Mouse (Mus musculus) embryonic facial prominence, embryonic 12.5 days (tissue): Measurements from ENCODE around the gene Arih2. TPM values are rescaled to one million over a fixed set of nuclear protein-coding genes. Genes with fewer than 3 reads are reported as not detected.

ENCODE experiments used
- ATAC-seq: fragments of 200-750 bp; cut with Nextera tagmentation; 2 replicates; pipeline ENCODE4 v1.8.0; 2017; ENCODE audit not compliant: insufficient number of reproducible peaks, insufficient read depth, low FRiP score, low TSS enrichment
- H3K27ac ChIP-seq: fragments of 300-500 bp; sonication (generic); 2 replicates; pipeline ENCODE4 v1.5.1; 2016; ENCODE audit warnings: mild to moderate bottlenecking
- H3K27me3 ChIP-seq: fragments of 300-500 bp; sonication (generic); 2 replicates; pipeline ENCODE4 v1.6.1; 2016; ENCODE audit warnings: mild to moderate bottlenecking, moderate library complexity
- H3K36me3 ChIP-seq: fragments of 300-500 bp; sonication (generic); 2 replicates; pipeline ENCODE4 v1.6.1; 2016; ENCODE audit warnings: mild to moderate bottlenecking
- H3K4me1 ChIP-seq: fragments of 300-500 bp; sonication (generic); 2 replicates; pipeline ENCODE4 v1.6.1; 2016
- H3K4me2 ChIP-seq: fragments of 300-500 bp; sonication (generic); replicated peaks from 2 replicates; pipeline ENCODE4 v1.6.1; 2016; ENCODE audit warnings: mild to moderate bottlenecking, moderate library complexity
- H3K4me3 ChIP-seq: fragments of 300-500 bp; sonication (generic); 2 replicates; pipeline ENCODE4 v1.5.1; 2016; ENCODE audit warnings: mild to moderate bottlenecking
- H3K9ac ChIP-seq: fragments of 300-500 bp; sonication (generic); 2 replicates; pipeline ENCODE4 v1.6.1; 2016; ENCODE audit warnings: mild to moderate bottlenecking, moderate library complexity
- H3K9me3 ChIP-seq: fragments of 300-500 bp; sonication (generic); 2 replicates; pipeline ENCODE4 v1.6.1; 2016; ENCODE audit warnings: mild to moderate bottlenecking, moderate library complexity
- WGBS: fragments of 180-500 bp; shearing (Covaris S2); methylation state at CpG from one replicate; pipeline ENCODE4 v1.1.7; 2016; 5-methylcytosine and 5-hydroxymethylcytosine counted together
- microRNA counts: library from miRNA; unstranded; fragments of <30 nt; microRNA quantifications from one replicate; lab custom pipeline; 2017
- microRNA-seq: library from miRNA; unstranded; fragments of <30 nt; microRNA quantifications from one replicate; pipeline ENCODE4, GENCODE M21; 2017
- polyA plus RNA-seq: library from polyadenylated mRNA; unstranded; fragments of >200 nt; fragmentation: Nextera tagmentation; extraction: Ambion mirVana; gene quantifications from 2 replicates; pipeline ENCODE4 v1.2.1, GENCODE M21; 2016

Arih2 gene
- polyA plus RNA-seq, 1 experiment from 2014 or later: 58.1 TPM

- WGBS: 5% methylated on average over 18 of the region's 18 CpGs
- H3K4me1 ChIP-seq: peaks cover 29% of the 10 kb centered on the region
- peak overlapping the region; percentile 95 for H3K4me2 ChIP-seq
- H3K9me3 ChIP-seq: no peaks in the 10 kb centered on the region
- H3K4me3 ChIP-seq: peak overlapping the region; percentile 67
- H3K9ac ChIP-seq: peak overlapping the region; percentile 78
- H3K27ac ChIP-seq: peak overlapping the region; percentile 82
- no peak for ATAC-seq
- H3K36me3 ChIP-seq: peaks cover 48% of the 10 kb centered on the region
- H3K27me3 ChIP-seq: no peaks in the 10 kb centered on the region
Measured at GRCm38 (mm10) chr9:108567931-108568419, 81.2 kb downstream of the Arih2 start.

GRCm38 (mm10) chr9:108566815-108567776, 82.1 kb downstream of the Arih2 start, which contains the start of gene Ndufaf3:
Gene Ndufaf3, minus strand, starts transcription at chr9:108567434.
- no peaks in the 10 kb centered on the region for H3K9me3 ChIP-seq
- peaks cover 29% of the 10 kb centered on the region for H3K4me1 ChIP-seq
- under 1% methylated on average over 73 of the region's 73 CpGs for WGBS
- peak within 1 kb of the TSS; percentile 67 for H3K4me3 ChIP-seq
- peak within 1 kb of the TSS; percentile 78 for H3K9ac ChIP-seq
- no peaks in the 10 kb centered on the region for H3K27me3 ChIP-seq
- ATAC-seq: peak; percentile 61
- peaks cover 47% of the 10 kb centered on the region for H3K36me3 ChIP-seq
- peak within 1 kb of the TSS; percentile 82 for H3K27ac ChIP-seq
- peak within 1 kb of the TSS; percentile 95 for H3K4me2 ChIP-seq

GRCm38 (mm10) chr9:108565881-108566814, 83.0 kb downstream of the Arih2 start:
- Histone ChIP-seq H3K4me3 (peak overlapping the region; percentile 67), H3K27ac (peak overlapping the region; percentile 82), H3K36me3 (peaks cover 45% of the 10 kb centered on the region), H3K27me3 (no peaks in the 10 kb centered on the region), H3K9me3 (no peaks in the 10 kb centered on the region), H3K4me1 (peaks cover 37% of the 10 kb centered on the region), H3K4me2 (peak overlapping the region; percentile 95), H3K9ac (peak overlapping the region; percentile 78)
- 11% methylated on average over 35 of the region's 35 CpGs for WGBS
- no peak for ATAC-seq

GRCm38 (mm10) chr9:108564131-108564530, 85.1 kb downstream of the Arih2 start:
- no peak overlapping the region for H3K4me3 ChIP-seq
- H3K9ac ChIP-seq: no peak overlapping the region
- H3K27me3 ChIP-seq: no peaks in the 10 kb centered on the region
- ATAC-seq: no peak
- no peaks in the 10 kb centered on the region for H3K9me3 ChIP-seq
- H3K4me2 ChIP-seq: no peak overlapping the region
- H3K4me1 ChIP-seq: peaks cover 26% of the 10 kb centered on the region
- H3K36me3 ChIP-seq: peaks cover 47% of the 10 kb centered on the region
- WGBS: 90% methylated on average over 7 of the region's 7 CpGs
- no peak overlapping the region for H3K27ac ChIP-seq

GRCm38 (mm10) chr9:108563671-108564070, 85.5 kb downstream of the Arih2 start:
- Histone ChIP-seq H3K27me3 (no peaks in the 10 kb centered on the region), H3K36me3 (peaks cover 52% of the 10 kb centered on the region), H3K4me3 (no peak overlapping the region), H3K4me2 (no peak overlapping the region), H3K9ac (no peak overlapping the region), H3K4me1 (peaks cover 26% of the 10 kb centered on the region), H3K9me3 (no peaks in the 10 kb centered on the region), H3K27ac (no peak overlapping the region)
- no peak for ATAC-seq
- WGBS: 93% methylated on average over 8 of the region's 8 CpGs

GRCm38 (mm10) chr9:108560227-108560841, 88.9 kb downstream of the Arih2 start, which contains the start of gene Impdh2:
Gene Impdh2, plus strand, starts transcription at chr9:108560286.
- Histone ChIP-seq H3K4me1 (peaks cover 9% of the 10 kb centered on the region), H3K9me3 (no peaks in the 10 kb centered on the region), H3K27ac (peak within 1 kb of the TSS; percentile 80; the same call in 1 of the 2 replicates), H3K4me3 (peak within 1 kb of the TSS; percentile 52), H3K27me3 (no peaks in the 10 kb centered on the region), H3K4me2 (peak within 1 kb of the TSS; percentile 64), H3K36me3 (peaks cover 78% of the 10 kb centered on the region), H3K9ac (peak within 1 kb of the TSS; percentile 79)
- under 1% methylated on average over 53 of the region's 53 CpGs for WGBS
- peak; percentile 91 for ATAC-seq

GRCm38 (mm10) chr9:108559169-108559568, 90.0 kb downstream of the Arih2 start:
- peaks cover 9% of the 10 kb centered on the region for H3K4me1 ChIP-seq
- WGBS: 83% methylated on average over 4 of the region's 4 CpGs
- H3K36me3 ChIP-seq: peaks cover 78% of the 10 kb centered on the region
- no peaks in the 10 kb centered on the region for H3K9me3 ChIP-seq
- H3K27ac ChIP-seq: no peak overlapping the region
- no peak for ATAC-seq
- no peak overlapping the region for H3K9ac ChIP-seq
- no peak overlapping the region for H3K4me2 ChIP-seq
- H3K27me3 ChIP-seq: no peaks in the 10 kb centered on the region
- no peak overlapping the region for H3K4me3 ChIP-seq

MicroRNAs encoded within 50 kb of the gene (microRNA counts, 519-probe panel; counts per million panel counts)
- microRNA mmu-miR-191 (lab: Ali Mortazavi, UCI) (4,883 counts per million, percentile 86 among the panel's probes with 10 or more counts), microRNA mmu-miR-425 (lab: Ali Mortazavi, UCI) (4,412 counts per million, percentile 81 among the panel's probes with 10 or more counts)

Small RNAs within 50 kb of the gene (microRNA-seq; reads per million reads assigned to microRNA genes)
- gene Gm24083 (not detected), gene Gm26298 (not detected), gene Mir191 (not detected), gene Mir425 (2,510 reads per million, percentile 84 among the genes with 10 or more reads in this experiment)

Other genes with a start within 250 kb of the Arih2 start
- 1.4 and 2.0 TPM in 2 replicates for gene Ccdc36, start 220.9 kb downstream of the Arih2 start, polyA plus RNA-seq
- gene BC048562, start 212.9 kb downstream of the Arih2 start, polyA plus RNA-seq: not detected in 2 replicates
- gene Ccdc71, start 188.9 kb downstream of the Arih2 start, polyA plus RNA-seq: 53.1 and 58.3 TPM in 2 replicates
- gene Klhdc8b, start 187.8 kb downstream of the Arih2 start, polyA plus RNA-seq: 44.5 and 46.0 TPM in 2 replicates
- gene Lamb2, start 169.7 kb downstream of the Arih2 start, polyA plus RNA-seq: 51.3 and 58.5 TPM in 2 replicates
- 99.0 and 102 TPM in 2 replicates for gene Usp19, start 158.8 kb downstream of the Arih2 start, polyA plus RNA-seq
- 110 and 115 TPM in 2 replicates for gene Qars, start 141.7 kb downstream of the Arih2 start, polyA plus RNA-seq
- 160 TPM in 2 replicates for gene Qrich1, start 132.6 kb downstream of the Arih2 start, polyA plus RNA-seq
- gene Impdh2, start 89.1 kb downstream of the Arih2 start, polyA plus RNA-seq: 207 and 209 TPM in 2 replicates
- 49.9 and 59.2 TPM in 2 replicates for gene Ndufaf3, start 82.0 kb downstream of the Arih2 start, polyA plus RNA-seq
- gene Dalrd3, start 79.5 kb downstream of the Arih2 start, polyA plus RNA-seq: 199 and 207 TPM in 2 replicates
- gene Wdr6, start 70.6 kb downstream of the Arih2 start, polyA plus RNA-seq: 215 and 220 TPM in 2 replicates
- gene P4htm, start 51.7 kb downstream of the Arih2 start, polyA plus RNA-seq: 10.4 and 11.6 TPM in 2 replicates
- 43.1 and 45.7 TPM in 2 replicates for gene Slc25a20, start 12.7 kb upstream of the Arih2 start, polyA plus RNA-seq
- gene Prkar2a, start 39.9 kb upstream of the Arih2 start, polyA plus RNA-seq: 39.4 and 40.0 TPM in 2 replicates
- gene Ip6k2, start 134.4 kb upstream of the Arih2 start, polyA plus RNA-seq: 145 and 147 TPM in 2 replicates
- 24.2 and 25.7 TPM in 2 replicates for gene Nckipsd, start 159.0 kb upstream of the Arih2 start, polyA plus RNA-seq
- 1.2 and 2.1 TPM in 2 replicates for gene Celsr3, start 176.9 kb upstream of the Arih2 start, polyA plus RNA-seq
- 20.5 and 22.5 TPM in 2 replicates for gene Slc26a6, start 203.9 kb upstream of the Arih2 start, polyA plus RNA-seq